Mouse (Mus musculus): Measurements from ENCODE around the gene Fbf1. TPM values are rescaled to one million over a fixed set of nuclear protein-coding genes. Genes with fewer than 3 reads are reported as not detected.

Gene Fbf1
- polyA plus RNA-seq (2015; fragmentation: Nextera tagmentation; extraction: Ambion mirVana), result 29.7 and 35.9 TPM in 2 replicates

DNA sequence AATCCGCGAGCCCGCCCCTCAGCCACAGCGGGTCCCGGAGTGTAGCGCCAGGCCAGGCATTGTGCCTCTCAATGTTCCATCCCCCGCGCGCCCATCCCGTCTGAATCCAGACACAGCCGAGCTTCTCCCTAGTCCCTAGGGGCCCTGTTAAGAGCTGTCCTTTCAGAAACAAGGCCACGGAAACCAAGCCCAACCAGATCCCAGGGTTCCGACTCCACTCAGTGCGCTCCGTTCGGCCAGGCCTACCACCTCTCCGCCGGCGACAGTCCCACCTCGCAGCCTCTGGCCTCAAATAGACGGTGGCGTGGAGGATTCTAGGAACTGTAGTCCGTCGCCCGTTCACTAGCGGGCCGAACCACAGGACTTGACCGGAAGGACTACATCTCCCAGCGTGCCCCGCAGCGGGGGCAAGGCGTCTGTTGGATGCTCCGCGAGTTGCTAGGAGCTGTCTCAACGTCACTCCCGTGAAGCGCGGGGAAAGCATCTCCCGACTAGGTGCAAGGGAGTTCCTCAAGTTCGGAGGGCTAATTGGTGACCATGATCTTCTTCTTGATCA lies at the start of gene Fbf1:
TSS of gene Fbf1 (minus strand) at position 283 of the 556 bp plus-strand sequence.
- WGBS, result under 1% methylated on average over 40 of the region's 40 CpGs
- peaks cover 17% of the 10 kb centered on the region for H3K4me1 ChIP-seq
- H3K4me2 ChIP-seq, result peak within 1 kb of the TSS; percentile 81
- H3K9me3 ChIP-seq, result no peaks in the 10 kb centered on the region
- peaks cover 5% of the 10 kb centered on the region for H3K36me3 ChIP-seq
- H3K27me3 ChIP-seq, result no peaks in the 10 kb centered on the region
- peak within 1 kb of the TSS; percentile 79 for H3K9ac ChIP-seq
- peak; percentile 97 for ATAC-seq (ENCODE audit: borderline replicate concordance, extremely low read depth, low FRiP score, low TSS enrichment)
- peak within 1 kb of the TSS; percentile 97 for H3K27ac ChIP-seq
- H3K4me3 ChIP-seq, result peak within 1 kb of the TSS; percentile 82

DNA sequence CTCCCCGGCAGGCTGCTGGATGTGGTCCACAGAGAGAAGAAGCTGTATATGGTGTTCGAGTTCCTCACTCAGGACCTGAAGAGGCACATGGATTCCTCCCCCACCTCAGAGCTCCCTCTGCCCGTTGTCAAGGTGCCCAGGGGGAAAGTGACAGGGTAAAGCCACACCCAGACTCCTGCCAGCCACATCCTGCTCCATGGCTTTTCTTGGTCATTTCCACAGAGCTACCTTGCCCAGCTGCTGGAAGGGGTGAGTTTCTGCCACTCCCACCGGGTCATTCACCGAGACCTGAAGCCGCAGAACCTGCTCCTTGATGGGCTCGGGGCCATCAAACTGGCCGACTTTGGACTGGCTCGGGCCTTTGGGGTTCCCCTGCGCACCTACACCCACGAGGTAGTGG lies 48.6 kb upstream of the Fbf1 start:
- Histone ChIP-seq H3K27me3 (peaks cover 12% of the 10 kb centered on the region), H3K4me2 (no peak overlapping the region), H3K9ac (no peak overlapping the region), H3K9me3 (no peaks in the 10 kb centered on the region), H3K4me1 (peaks cover 28% of the 10 kb centered on the region), H3K27ac (no peak overlapping the region), H3K36me3 (no peaks in the 10 kb centered on the region; the same call in 1 of the 2 replicates), H3K4me3 (no peak overlapping the region)
- no peak for ATAC-seq (ENCODE audit: borderline replicate concordance, extremely low read depth, low FRiP score, low TSS enrichment)
- WGBS, result 66% methylated on average over 11 of the region's 11 CpGs

DNA sequence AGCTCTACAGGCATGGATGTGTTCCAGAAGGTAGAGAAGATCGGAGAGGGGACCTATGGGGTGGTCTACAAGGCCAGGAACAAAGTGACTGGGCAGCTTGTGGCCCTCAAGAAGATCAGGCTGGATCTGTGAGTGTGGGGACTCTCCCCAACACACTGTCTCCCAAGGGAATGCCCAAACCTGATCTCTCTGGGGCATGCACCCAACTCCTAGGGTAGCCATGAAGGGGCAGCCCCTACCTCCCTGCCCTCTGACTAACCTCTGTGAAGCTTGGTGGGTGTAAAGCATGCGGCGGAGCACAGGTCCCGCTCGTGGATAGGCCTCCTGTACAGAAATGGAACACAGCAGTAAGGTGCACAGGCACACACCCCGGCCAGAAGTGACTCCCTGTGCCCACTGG lies 48.0 kb upstream of the Fbf1 start:
- WGBS, result 88% methylated on average over 6 of the region's 6 CpGs
- no peaks in the 10 kb centered on the region; the same call in 1 of the 2 replicates for H3K36me3 ChIP-seq
- no peak overlapping the region for H3K4me2 ChIP-seq
- H3K27me3 ChIP-seq, result peaks cover 6% of the 10 kb centered on the region
- ATAC-seq (ENCODE audit: borderline replicate concordance, extremely low read depth, low FRiP score, low TSS enrichment), result no peak
- no peak overlapping the region for H3K9ac ChIP-seq
- H3K9me3 ChIP-seq, result no peaks in the 10 kb centered on the region
- H3K27ac ChIP-seq, result no peak overlapping the region
- H3K4me3 ChIP-seq, result no peak overlapping the region
- H3K4me1 ChIP-seq, result peaks cover 28% of the 10 kb centered on the region

DNA sequence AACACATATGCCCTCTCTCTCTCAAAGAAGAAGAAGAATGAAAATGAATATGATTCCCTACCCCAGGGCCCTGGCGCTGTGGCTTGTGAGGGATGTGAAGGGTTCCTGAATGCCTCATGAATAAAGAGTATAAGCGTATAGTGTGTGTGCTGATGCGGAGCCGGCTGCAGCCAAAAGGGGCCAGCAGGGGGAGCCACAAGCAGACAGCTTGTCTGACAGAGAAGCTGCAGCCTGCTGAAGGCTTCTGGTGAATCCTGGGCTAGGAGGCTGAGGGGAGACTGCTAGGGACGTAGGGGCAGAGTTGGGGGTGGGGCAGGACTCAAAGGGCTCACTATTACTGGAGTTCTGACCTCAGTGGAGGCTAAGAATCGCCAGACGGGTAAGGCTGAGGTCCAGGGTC lies 47.2 kb upstream of the Fbf1 start:
- Histone ChIP-seq H3K4me2 (no peak overlapping the region), H3K36me3 (no peaks in the 10 kb centered on the region; the same call in 1 of the 2 replicates), H3K27me3 (no peaks in the 10 kb centered on the region), H3K9ac (no peak overlapping the region), H3K4me1 (peaks cover 28% of the 10 kb centered on the region), H3K27ac (no peak overlapping the region), H3K9me3 (no peaks in the 10 kb centered on the region), H3K4me3 (no peak overlapping the region)
- ATAC-seq (ENCODE audit: borderline replicate concordance, extremely low read depth, low FRiP score, low TSS enrichment), result no peak
- WGBS, result 73% methylated on average over 7 of the region's 7 CpGs

DNA sequence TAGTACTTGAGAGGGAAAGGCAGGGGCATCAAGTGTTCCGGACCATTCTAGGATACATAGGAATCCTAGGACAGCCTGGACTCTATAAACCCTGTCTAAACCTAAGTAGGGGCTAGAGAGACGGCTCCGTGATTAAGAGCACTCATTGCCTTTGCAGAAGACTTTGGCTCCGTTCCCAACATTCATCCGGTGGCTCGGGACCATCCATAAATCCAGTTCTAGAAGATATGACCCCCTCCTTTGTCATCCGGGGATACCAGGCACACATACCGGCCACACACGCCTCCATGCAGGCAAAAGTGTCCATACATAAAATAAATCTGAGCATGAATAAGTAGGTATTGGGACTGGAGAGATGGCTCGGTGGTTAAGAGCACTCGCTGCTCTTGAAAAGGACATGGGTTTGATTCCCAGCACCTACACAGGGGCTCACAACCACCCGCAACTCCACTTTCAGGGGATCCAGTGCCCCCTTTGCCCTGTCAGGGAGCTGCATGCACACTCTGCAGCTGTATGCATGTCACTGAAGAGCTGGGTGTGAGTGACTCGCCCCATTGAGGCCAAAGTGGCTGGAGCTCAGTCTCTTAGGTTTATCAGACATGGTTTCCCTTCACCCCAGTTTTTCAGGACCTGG lies 46.0 kb upstream of the Fbf1 start:
- no peak overlapping the region for H3K9ac ChIP-seq
- ATAC-seq (ENCODE audit: borderline replicate concordance, extremely low read depth, low FRiP score, low TSS enrichment), result no peak
- H3K9me3 ChIP-seq, result no peaks in the 10 kb centered on the region
- H3K27me3 ChIP-seq, result no peaks in the 10 kb centered on the region
- WGBS, result 70% methylated on average over 13 of the region's 13 CpGs
- no peak overlapping the region for H3K27ac ChIP-seq
- H3K4me2 ChIP-seq, result no peak overlapping the region
- no peaks in the 10 kb centered on the region; the same call in 1 of the 2 replicates for H3K36me3 ChIP-seq
- H3K4me3 ChIP-seq, result no peak overlapping the region
- peaks cover 17% of the 10 kb centered on the region for H3K4me1 ChIP-seq

DNA sequence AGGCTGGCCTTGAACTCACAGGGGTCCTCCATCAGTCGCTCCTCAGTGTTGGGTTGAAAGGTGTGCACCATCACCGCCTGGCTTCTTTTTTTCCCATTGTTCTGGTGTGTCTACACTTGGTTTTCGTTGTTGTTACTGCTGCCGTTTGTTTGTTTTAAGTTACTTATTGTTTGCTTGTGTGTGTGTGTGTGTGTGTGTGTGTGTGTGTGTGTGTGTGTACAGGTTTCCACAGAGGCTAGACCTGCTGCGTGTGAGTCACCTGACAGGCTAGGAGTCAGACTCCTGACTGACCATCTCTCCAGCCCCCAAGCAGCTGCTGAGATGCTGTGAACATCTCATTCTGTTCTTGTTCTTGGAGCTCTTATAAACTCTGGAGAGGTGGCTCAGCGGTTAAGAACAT lies 44.9 kb upstream of the Fbf1 start:
- H3K9me3 ChIP-seq, result no peaks in the 10 kb centered on the region
- H3K4me1 ChIP-seq, result peaks cover 6% of the 10 kb centered on the region
- no peak for ATAC-seq (ENCODE audit: borderline replicate concordance, extremely low read depth, low FRiP score, low TSS enrichment)
- no peaks in the 10 kb centered on the region for H3K27me3 ChIP-seq
- no peak overlapping the region for H3K27ac ChIP-seq
- H3K9ac ChIP-seq, result no peak overlapping the region
- no peaks in the 10 kb centered on the region; the same call in 1 of the 2 replicates for H3K36me3 ChIP-seq
- no peak overlapping the region for H3K4me2 ChIP-seq
- 86% methylated on average over 6 of the region's 6 CpGs for WGBS
- H3K4me3 ChIP-seq, result no peak overlapping the region

DNA sequence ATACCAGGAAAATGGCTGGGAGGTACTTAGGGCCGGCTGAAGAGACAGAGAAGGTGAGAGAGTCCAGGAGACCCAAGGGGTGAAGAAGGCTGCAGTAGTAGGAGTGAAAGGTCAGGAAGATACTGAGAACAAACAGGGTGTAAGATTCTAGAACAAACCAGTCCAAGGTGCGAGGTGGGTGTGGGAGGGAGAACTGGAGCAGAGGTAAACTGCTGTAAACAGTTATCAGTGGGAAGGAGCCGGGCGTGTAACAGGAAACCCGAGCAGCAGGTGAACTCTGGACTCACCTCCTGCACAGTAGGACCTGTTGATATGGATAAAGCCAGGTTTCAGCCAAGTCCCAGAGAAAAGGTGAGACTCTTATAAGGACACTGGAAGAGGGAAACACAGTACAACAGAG lies 42.7 kb upstream of the Fbf1 start:
- no peaks in the 10 kb centered on the region for H3K27me3 ChIP-seq
- H3K9ac ChIP-seq, result no peak overlapping the region
- no peaks in the 10 kb centered on the region for H3K9me3 ChIP-seq
- H3K4me1 ChIP-seq, result no peaks in the 10 kb centered on the region
- no peak overlapping the region for H3K27ac ChIP-seq
- H3K36me3 ChIP-seq, result peaks cover 10% of the 10 kb centered on the region
- H3K4me3 ChIP-seq, result no peak overlapping the region
- no peak for ATAC-seq (ENCODE audit: borderline replicate concordance, extremely low read depth, low FRiP score, low TSS enrichment)
- no peak overlapping the region for H3K4me2 ChIP-seq
- 67% methylated on average over 5 of the region's 5 CpGs for WGBS

DNA sequence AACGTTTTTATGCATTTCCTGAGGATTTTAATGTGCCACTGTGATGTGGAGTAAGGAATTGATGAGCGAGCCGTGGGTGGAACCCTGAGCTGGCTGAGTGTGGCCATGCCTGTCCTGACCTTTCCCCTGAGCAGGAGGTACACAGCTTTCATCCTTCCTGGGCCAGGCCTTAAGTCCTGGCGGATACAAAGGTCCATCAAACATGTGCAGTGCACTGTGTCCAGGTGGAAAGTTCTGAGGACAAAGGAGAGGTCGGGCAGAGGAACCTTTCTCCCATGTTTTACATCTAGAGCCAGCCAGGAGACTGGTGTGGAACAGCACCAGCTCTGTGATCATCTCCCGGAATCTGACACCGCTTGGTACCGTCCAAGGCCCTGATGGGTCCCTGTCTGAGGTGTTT lies 41.3 kb upstream of the Fbf1 start:
- no peaks in the 10 kb centered on the region for H3K4me1 ChIP-seq
- H3K36me3 ChIP-seq, result peaks cover 18% of the 10 kb centered on the region
- no peak overlapping the region for H3K4me2 ChIP-seq
- no peak overlapping the region for H3K9ac ChIP-seq
- no peaks in the 10 kb centered on the region for H3K9me3 ChIP-seq
- 68% methylated on average over 8 of the region's 8 CpGs for WGBS
- no peak overlapping the region for H3K4me3 ChIP-seq
- no peak overlapping the region for H3K27ac ChIP-seq
- H3K27me3 ChIP-seq, result no peaks in the 10 kb centered on the region
- ATAC-seq (ENCODE audit: borderline replicate concordance, extremely low read depth, low FRiP score, low TSS enrichment), result no peak

DNA sequence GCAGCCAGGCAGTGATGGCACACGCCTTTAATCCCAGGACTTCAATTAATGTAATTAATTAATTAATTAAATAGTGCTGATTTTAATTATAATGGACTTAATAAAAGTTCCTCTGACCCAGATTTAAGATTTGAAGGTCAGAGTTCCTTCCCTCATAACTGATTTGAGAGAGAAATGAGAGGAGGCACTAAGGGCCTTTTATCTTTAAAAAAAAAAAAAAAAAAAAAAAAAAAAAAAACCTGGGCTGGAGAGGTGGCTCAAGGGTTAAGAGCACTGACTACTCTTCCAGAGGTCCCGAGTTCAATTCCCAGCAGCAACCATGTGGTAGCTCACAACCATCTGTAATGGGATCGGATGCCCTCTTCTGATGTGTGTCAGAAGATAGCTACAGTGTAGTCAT lies 40.7 kb upstream of the Fbf1 start:
- Histone ChIP-seq H3K4me1 (no peaks in the 10 kb centered on the region), H3K4me3 (no peak overlapping the region), H3K27me3 (no peaks in the 10 kb centered on the region), H3K36me3 (peaks cover 18% of the 10 kb centered on the region), H3K4me2 (no peak overlapping the region), H3K9me3 (no peaks in the 10 kb centered on the region), H3K27ac (no peak overlapping the region), H3K9ac (no peak overlapping the region)
- no peak for ATAC-seq (ENCODE audit: borderline replicate concordance, extremely low read depth, low FRiP score, low TSS enrichment)
- 79% methylated on average over 3 of the region's 3 CpGs for WGBS

DNA sequence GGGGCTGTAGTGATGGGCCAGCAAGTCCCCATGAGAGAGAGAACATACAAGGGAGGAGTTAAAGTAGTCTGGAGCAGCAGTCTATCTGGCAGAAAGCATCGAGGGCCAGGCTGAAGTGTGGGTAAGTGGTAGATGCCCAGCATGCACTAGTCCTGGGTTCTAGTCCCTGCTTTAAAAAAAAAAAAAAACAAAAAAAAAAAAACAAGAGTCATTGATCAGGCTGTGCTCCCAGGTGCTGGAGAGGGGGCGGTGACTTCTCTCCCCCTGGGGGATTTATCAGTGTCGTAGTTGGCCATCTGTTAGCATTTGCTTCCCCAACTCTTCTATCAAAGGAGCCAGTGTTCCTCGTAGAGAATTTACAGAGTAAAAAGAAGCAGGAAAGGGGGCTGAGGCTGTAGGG lies 38.7 kb upstream of the Fbf1 start:
- ATAC-seq (ENCODE audit: borderline replicate concordance, extremely low read depth, low FRiP score, low TSS enrichment), result no peak
- Histone ChIP-seq H3K36me3 (peaks cover 18% of the 10 kb centered on the region), H3K9me3 (no peaks in the 10 kb centered on the region), H3K27ac (no peak overlapping the region), H3K27me3 (no peaks in the 10 kb centered on the region), H3K4me2 (no peak overlapping the region), H3K9ac (no peak overlapping the region), H3K4me3 (no peak overlapping the region), H3K4me1 (no peaks in the 10 kb centered on the region)
- WGBS, result 72% methylated on average over 4 of the region's 4 CpGs

DNA sequence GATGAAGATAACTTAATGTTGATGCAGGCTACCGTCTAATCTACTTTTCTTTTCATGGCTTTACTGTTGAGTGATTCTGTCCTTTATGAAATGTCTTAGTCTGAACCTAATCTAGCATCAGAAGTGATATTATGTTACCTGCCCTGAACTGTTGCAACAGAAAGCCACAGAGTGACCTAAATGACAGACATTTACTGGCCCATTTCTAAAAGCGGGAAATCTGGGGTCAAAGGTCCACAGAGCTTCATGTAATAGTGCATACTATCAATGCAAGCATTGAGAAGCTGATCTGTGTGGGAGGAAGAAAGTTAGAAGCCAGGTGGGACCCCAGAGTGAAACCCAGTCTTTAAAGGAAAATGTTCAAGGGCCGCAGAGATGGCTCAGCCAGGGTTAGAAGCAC lies 35.2 kb upstream of the Fbf1 start:
- Histone ChIP-seq H3K36me3 (peaks cover 18% of the 10 kb centered on the region), H3K4me2 (no peak overlapping the region), H3K4me1 (peaks cover 7% of the 10 kb centered on the region), H3K4me3 (no peak overlapping the region), H3K27ac (no peak overlapping the region), H3K9me3 (no peaks in the 10 kb centered on the region), H3K27me3 (no peaks in the 10 kb centered on the region), H3K9ac (no peak overlapping the region)
- no peak for ATAC-seq (ENCODE audit: borderline replicate concordance, extremely low read depth, low FRiP score, low TSS enrichment)
- 89% methylated on average over 3 of the region's 3 CpGs for WGBS

DNA sequence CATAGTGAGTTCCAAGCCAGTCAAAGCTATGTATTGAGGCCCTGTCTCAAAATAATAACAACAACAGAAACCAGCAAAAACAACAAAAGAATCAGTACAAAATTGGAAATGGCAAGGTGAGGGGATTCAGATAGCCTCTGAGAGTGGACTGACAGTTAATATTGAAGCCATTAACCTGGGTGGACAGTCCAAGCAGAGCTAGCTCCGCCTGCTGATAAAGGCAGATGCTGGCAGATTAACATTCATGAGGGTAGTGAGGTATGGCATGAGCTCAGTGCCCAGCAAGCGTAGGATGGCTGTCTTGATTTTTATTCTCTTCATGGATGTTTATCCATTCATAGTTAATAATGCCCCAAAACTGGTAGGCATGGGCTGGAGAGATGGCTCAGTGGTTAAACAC lies 33.2 kb upstream of the Fbf1 start:
- Histone ChIP-seq H3K4me1 (peaks cover 15% of the 10 kb centered on the region), H3K4me3 (no peak overlapping the region), H3K4me2 (no peak overlapping the region), H3K27ac (no peak overlapping the region), H3K9me3 (no peaks in the 10 kb centered on the region), H3K27me3 (no peaks in the 10 kb centered on the region), H3K9ac (no peak overlapping the region), H3K36me3 (peaks cover 8% of the 10 kb centered on the region)
- WGBS, result 85% methylated on average over 2 of the region's 2 CpGs
- no peak for ATAC-seq (ENCODE audit: borderline replicate concordance, extremely low read depth, low FRiP score, low TSS enrichment)

Measured in lung, embryonic 15.5 days (tissue).